Mouse (Mus musculus): ENCODE measurements around the gene Adamts5. TPM values are rescaled to one million over a fixed set of nuclear protein-coding genes. Genes with fewer than 3 reads are reported as not detected.

Gene Adamts5
- polyA plus RNA-seq, 1 experiment from 2014 or later, result 7.5 TPM

- H3K4me1 ChIP-seq (replicated peaks), result no peaks in the 10 kb centered on the region
- H3K27ac ChIP-seq, result no peak overlapping the region
- no peak overlapping the region for H3K4me2 ChIP-seq
- no peaks in the 10 kb centered on the region for H3K27me3 ChIP-seq
- ATAC-seq (ENCODE audit: insufficient number of reproducible peaks, insufficient read depth, low FRiP score, low TSS enrichment, low read depth), result peak; percentile 59
- H3K4me3 ChIP-seq (replicated peaks), result no peak overlapping the region
- H3K9ac ChIP-seq (replicated peaks), result no peak overlapping the region
- WGBS, result 51% methylated on average over 5 of the region's 5 CpGs
- no peaks in the 10 kb centered on the region for H3K36me3 ChIP-seq
- H3K9me3 ChIP-seq, result no peaks in the 10 kb centered on the region
Measured at GRCm38 (mm10) chr16:85819808-85820458, 81.7 kb downstream of the Adamts5 start.

- Histone ChIP-seq H3K4me3 (replicated peaks) (no peak overlapping the region), H3K36me3 (no peaks in the 10 kb centered on the region), H3K27me3 (no peaks in the 10 kb centered on the region), H3K9me3 (no peaks in the 10 kb centered on the region), H3K9ac (replicated peaks) (no peak overlapping the region), H3K27ac (no peak overlapping the region), H3K4me2 (no peak overlapping the region), H3K4me1 (replicated peaks) (no peaks in the 10 kb centered on the region)
- no peak for ATAC-seq (ENCODE audit: insufficient number of reproducible peaks, insufficient read depth, low FRiP score, low TSS enrichment, low read depth)
- 82% methylated on average over 2 of the region's 2 CpGs for WGBS
Measured at GRCm38 (mm10) chr16:85814116-85814515, 87.5 kb downstream of the Adamts5 start.

GRCm38 (mm10) chr16:85807626-85808025, 94.0 kb downstream of the Adamts5 start:
- no peak overlapping the region for H3K4me3 ChIP-seq (replicated peaks)
- H3K36me3 ChIP-seq, result no peaks in the 10 kb centered on the region
- peak overlapping the region; percentile 51; the same call in 1 of the 2 replicates for H3K27ac ChIP-seq
- H3K9ac ChIP-seq (replicated peaks), result no peak overlapping the region
- no peaks in the 10 kb centered on the region for H3K9me3 ChIP-seq
- 8% methylated on average over 2 of the region's 2 CpGs for WGBS
- peak overlapping the region; percentile 34; the same call in 1 of the 2 replicates for H3K4me2 ChIP-seq
- no peaks in the 10 kb centered on the region for H3K27me3 ChIP-seq
- no peak for ATAC-seq (ENCODE audit: insufficient number of reproducible peaks, insufficient read depth, low FRiP score, low TSS enrichment, low read depth)
- H3K4me1 ChIP-seq (replicated peaks), result peaks cover 14% of the 10 kb centered on the region; the same call in 1 of the 2 replicates

GRCm38 (mm10) chr16:85807072-85807471, 94.6 kb downstream of the Adamts5 start:
- H3K4me2 ChIP-seq, result peak overlapping the region; percentile 34; the same call in 1 of the 2 replicates
- H3K9me3 ChIP-seq, result no peaks in the 10 kb centered on the region
- H3K9ac ChIP-seq (replicated peaks), result no peak overlapping the region

More at GRCm38 (mm10) chr16:85807072-85807471, 94.6 kb downstream of the Adamts5 start:
- Histone ChIP-seq H3K27me3 (no peaks in the 10 kb centered on the region), H3K27ac (no peak overlapping the region), H3K36me3 (no peaks in the 10 kb centered on the region), H3K4me3 (replicated peaks) (no peak overlapping the region), H3K4me1 (replicated peaks) (peaks cover 14% of the 10 kb centered on the region; the same call in 1 of the 2 replicates)
- no peak for ATAC-seq (ENCODE audit: insufficient number of reproducible peaks, insufficient read depth, low FRiP score, low TSS enrichment, low read depth)
- 18% methylated on average over 3 of the region's 3 CpGs for whole genome bisulfite sequencing

Other genes with a start within 250 kb of the Adamts5 start
- gene Adamts1, start 98.7 kb downstream of the Adamts5 start, polyA plus RNA-seq (2016; fragmentation: Nextera tagmentation; extraction: Ambion mirVana), result 52.4 and 55.7 TPM in 2 replicates

All from limb, embryonic 12.5 days (tissue).